Mouse (Mus musculus) kidney, embryonic 14.5 days (tissue): ENCODE data around the gene Gldc. TPM values are rescaled to one million over a fixed set of nuclear protein-coding genes. Genes with fewer than 3 reads are reported as not detected.

Source experiments
- ATAC-seq: fragments of 200-750 bp; cut with Nextera tagmentation; 2 replicates; pipeline ENCODE4 v1.8.0; 2017; ENCODE audit warnings: moderate number of reproducible peaks, mild to moderate bottlenecking, moderate TSS enrichment, moderate library complexity; ENCODE audit not compliant: low FRiP score, low TSS enrichment
- H3K27ac ChIP-seq: fragments of 300-500 bp; sonication (generic); 2 replicates; pipeline ENCODE4 v1.5.1; 2014; ENCODE audit warnings: low read depth, mild to moderate bottlenecking, low read length, moderate library complexity, mixed read lengths
- H3K27me3 ChIP-seq: fragments of 300-500 bp; sonication (generic); 2 replicates; pipeline ENCODE4 v1.6.1; 2014; ENCODE audit warnings: mild to moderate bottlenecking, low read length; ENCODE audit not compliant: control insufficient read depth, insufficient read depth
- H3K36me3 ChIP-seq: fragments of 300-500 bp; sonication (generic); 2 replicates; pipeline ENCODE4 v1.6.1; 2014; ENCODE audit warnings: low read length, mixed read lengths; ENCODE audit not compliant: control insufficient read depth, insufficient read depth
- H3K4me1 ChIP-seq: fragments of 300-500 bp; sonication (generic); 2 replicates; pipeline ENCODE4 v1.6.1; 2014; ENCODE audit warnings: low read length, mixed read lengths; ENCODE audit not compliant: control insufficient read depth, insufficient read depth
- H3K4me2 ChIP-seq: fragments of 300-500 bp; sonication (generic); replicated peaks from 2 replicates; pipeline ENCODE4 v1.6.1; 2014; ENCODE audit warnings: low read depth, mild to moderate bottlenecking, low read length
- H3K4me3 ChIP-seq: fragments of 300-500 bp; sonication (generic); 2 replicates; pipeline ENCODE4 v1.5.1; 2014; ENCODE audit warnings: mild to moderate bottlenecking, low read length
- H3K9ac ChIP-seq: fragments of 300-500 bp; sonication (generic); 2 replicates; pipeline ENCODE4 v1.6.1; 2014; ENCODE audit warnings: low read depth, mild to moderate bottlenecking, low read length, moderate library complexity
- H3K9me3 ChIP-seq: fragments of 300-500 bp; sonication (generic); 2 replicates; pipeline ENCODE4 v1.6.1; 2016; ENCODE audit warnings: low read length; ENCODE audit not compliant: control insufficient read depth
- WGBS: fragments of 180-500 bp; shearing (Covaris S2); extraction: QIAGEN DNeasy Blood & Tissue Kit; methylation state at CpG from one replicate; pipeline ENCODE4 v1.1.7; 2014; 5-methylcytosine and 5-hydroxymethylcytosine counted together
- polyA plus RNA-seq: library from polyadenylated mRNA; unstranded; fragments of >200 nt; fragmentation: Nextera tagmentation; extraction: Ambion mirVana; gene quantifications from 2 replicates; pipeline ENCODE4 v1.2.1, GENCODE M21; 2014

Gldc gene
- polyA plus RNA-seq, 1 experiment from 2014 or later, result 15.4 TPM

GRCm38 (mm10) chr19:30147306-30147705, 27.9 kb downstream of the Gldc start:
- Histone ChIP-seq H3K9ac (no peak overlapping the region), H3K4me3 (no peak overlapping the region), H3K4me2 (no peak overlapping the region), H3K9me3 (no peaks in the 10 kb centered on the region), H3K4me1 (peaks cover 7% of the 10 kb centered on the region; the same call in 1 of the 2 replicates), H3K27me3 (no peaks in the 10 kb centered on the region), H3K27ac (no peak overlapping the region), H3K36me3 (no peaks in the 10 kb centered on the region)
- no peak for ATAC-seq
- WGBS, result 86% methylated on average over 4 of the region's 4 CpGs

GRCm38 (mm10) chr19:30146761-30147160, 28.5 kb downstream of the Gldc start:
- Histone ChIP-seq H3K9ac (no peak overlapping the region), H3K4me2 (no peak overlapping the region), H3K27ac (no peak overlapping the region), H3K36me3 (no peaks in the 10 kb centered on the region), H3K9me3 (no peaks in the 10 kb centered on the region), H3K4me3 (no peak overlapping the region), H3K4me1 (peaks cover 7% of the 10 kb centered on the region; the same call in 1 of the 2 replicates), H3K27me3 (no peaks in the 10 kb centered on the region)
- 87% methylated on average over 6 of the region's 6 CpGs for WGBS
- no peak for ATAC-seq

- no peak overlapping the region for H3K4me2 ChIP-seq
- H3K27ac ChIP-seq, result no peak overlapping the region
- no peak overlapping the region for H3K9ac ChIP-seq
- no peaks in the 10 kb centered on the region for H3K27me3 ChIP-seq
- no peak for ATAC-seq
- H3K4me3 ChIP-seq, result no peak overlapping the region
- H3K4me1 ChIP-seq, result peaks cover 7% of the 10 kb centered on the region; the same call in 1 of the 2 replicates
- H3K9me3 ChIP-seq, result no peaks in the 10 kb centered on the region
- H3K36me3 ChIP-seq, result no peaks in the 10 kb centered on the region
- WGBS, result 87% methylated on average over 4 of the region's 4 CpGs
These were observed 30.1 kb downstream of the Gldc start for GRCm38 (mm10) chr19:30145106-30145505.

- Histone ChIP-seq H3K4me3 (no peak overlapping the region), H3K27me3 (no peaks in the 10 kb centered on the region), H3K4me2 (no peak overlapping the region), H3K9me3 (no peaks in the 10 kb centered on the region), H3K9ac (no peak overlapping the region), H3K27ac (no peak overlapping the region), H3K4me1 (no peaks in the 10 kb centered on the region), H3K36me3 (no peaks in the 10 kb centered on the region)
- no peak for ATAC-seq
- WGBS, result 87% methylated on average over 1 of the region's 1 CpGs
These were observed 38.9 kb downstream of the Gldc start for GRCm38 (mm10) chr19:30136308-30136707.

GRCm38 (mm10) chr19:30128177-30128576, 47.1 kb downstream of the Gldc start:
- no peak overlapping the region for H3K4me2 ChIP-seq
- H3K27me3 ChIP-seq, result no peaks in the 10 kb centered on the region
- H3K9me3 ChIP-seq, result no peaks in the 10 kb centered on the region
- 77% methylated on average over 4 of the region's 4 CpGs for WGBS
- H3K9ac ChIP-seq, result no peak overlapping the region
- ATAC-seq, result no peak
- no peaks in the 10 kb centered on the region for H3K4me1 ChIP-seq
- no peaks in the 10 kb centered on the region for H3K36me3 ChIP-seq
- no peak overlapping the region for H3K4me3 ChIP-seq
- H3K27ac ChIP-seq, result no peak overlapping the region

- 86% methylated on average over 7 of the region's 7 CpGs for WGBS
- H3K36me3 ChIP-seq, result no peaks in the 10 kb centered on the region
- no peaks in the 10 kb centered on the region for H3K27me3 ChIP-seq
- no peak overlapping the region for H3K27ac ChIP-seq
- H3K9ac ChIP-seq, result no peak overlapping the region
- H3K4me2 ChIP-seq, result no peak overlapping the region
- no peak overlapping the region for H3K4me3 ChIP-seq
- H3K4me1 ChIP-seq, result no peaks in the 10 kb centered on the region
- H3K9me3 ChIP-seq, result no peaks in the 10 kb centered on the region
- no peak for ATAC-seq
These were observed 49.6 kb downstream of the Gldc start for GRCm38 (mm10) chr19:30125670-30126059.

GRCm38 (mm10) chr19:30124999-30125669, 50.1 kb downstream of the Gldc start:
- Histone ChIP-seq H3K4me1 (no peaks in the 10 kb centered on the region), H3K27me3 (no peaks in the 10 kb centered on the region), H3K9ac (no peak overlapping the region), H3K4me3 (no peak overlapping the region), H3K36me3 (no peaks in the 10 kb centered on the region), H3K4me2 (no peak overlapping the region), H3K9me3 (no peaks in the 10 kb centered on the region), H3K27ac (no peak overlapping the region)
- no peak for ATAC-seq
- WGBS, result 79% methylated on average over 7 of the region's 7 CpGs

GRCm38 (mm10) chr19:30118344-30119312, 56.6 kb downstream of the Gldc start:
- Histone ChIP-seq H3K4me1 (0 out of 2 replicates have a peak, but pooled peaks cover 3% of the 10 kb centered on the region), H3K27ac (no peak overlapping the region), H3K9ac (no peak overlapping the region), H3K4me3 (no peak overlapping the region), H3K36me3 (no peaks in the 10 kb centered on the region), H3K4me2 (no peak overlapping the region), H3K27me3 (no peaks in the 10 kb centered on the region), H3K9me3 (no peaks in the 10 kb centered on the region)
- ATAC-seq, result no peak
- WGBS, result 90% methylated on average over 17 of the region's 17 CpGs

- Histone ChIP-seq H3K4me1 (0 out of 2 replicates have a peak, but pooled peaks cover 3% of the 10 kb centered on the region), H3K27ac (no peak overlapping the region), H3K36me3 (no peaks in the 10 kb centered on the region), H3K9ac (no peak overlapping the region), H3K9me3 (no peaks in the 10 kb centered on the region), H3K4me3 (no peak overlapping the region), H3K4me2 (no peak overlapping the region), H3K27me3 (no peaks in the 10 kb centered on the region)
- 72% methylated on average over 9 of the region's 9 CpGs for WGBS
- ATAC-seq, result no peak
These were observed 57.5 kb downstream of the Gldc start for GRCm38 (mm10) chr19:30117775-30118174.
